Mouse (Mus musculus) neural tube, embryonic 15.5 days (tissue): ENCODE measurements around the gene Acta2. TPM values are rescaled to one million over a fixed set of nuclear protein-coding genes. Genes with fewer than 3 reads are reported as not detected.

Source experiments
- ATAC-seq: fragments of 200-750 bp; cut with Nextera tagmentation; 2 replicates; pipeline ENCODE4 v1.8.0; 2017; ENCODE audit warnings: mild to moderate bottlenecking, moderate TSS enrichment, moderate library complexity; ENCODE audit not compliant: low FRiP score
- H3K27ac ChIP-seq: fragments of 300-500 bp; sonication (generic); replicated peaks from 2 replicates; pipeline ENCODE4 v1.5.1; 2015; ENCODE audit warnings: mild to moderate bottlenecking, inconsistent platforms
- H3K27me3 ChIP-seq: fragments of 300-500 bp; sonication (generic); replicated peaks from 2 replicates; pipeline ENCODE4 v1.6.1; 2015; ENCODE audit warnings: inconsistent platforms
- H3K36me3 ChIP-seq: fragments of 300-500 bp; sonication (generic); 2 replicates; pipeline ENCODE4 v1.6.1; 2015; ENCODE audit warnings: inconsistent platforms
- H3K4me1 ChIP-seq: fragments of 300-500 bp; sonication (generic); 2 replicates; pipeline ENCODE4 v1.6.1; 2015; ENCODE audit warnings: inconsistent platforms
- H3K4me2 ChIP-seq: fragments of 300-500 bp; sonication (generic); 2 replicates; pipeline ENCODE4 v1.6.1; 2015; ENCODE audit warnings: inconsistent platforms, mild to moderate bottlenecking, moderate library complexity
- H3K4me3 ChIP-seq: fragments of 300-500 bp; sonication (generic); replicated peaks from 2 replicates; pipeline ENCODE4 v1.5.1; 2015; ENCODE audit warnings: mild to moderate bottlenecking, inconsistent platforms
- H3K9ac ChIP-seq: fragments of 300-500 bp; sonication (generic); replicated peaks from 2 replicates; pipeline ENCODE4 v1.6.1; 2015; ENCODE audit warnings: mild to moderate bottlenecking, inconsistent platforms
- H3K9me3 ChIP-seq: fragments of 300-500 bp; sonication (generic); replicated peaks from 2 replicates; pipeline ENCODE4 v1.6.1; 2016; ENCODE audit warnings: inconsistent platforms
- WGBS: fragments of 180-500 bp; shearing (Covaris S2); methylation state at CpG from one replicate; pipeline ENCODE4 v1.1.7; 2015; ENCODE audit warnings: mixed read lengths; 5-methylcytosine and 5-hydroxymethylcytosine counted together
- polyA plus RNA-seq: library from polyadenylated mRNA; unstranded; fragments of >200 nt; fragmentation: Nextera tagmentation; extraction: Ambion mirVana; gene quantifications from 2 replicates; pipeline ENCODE4 v1.2.1, GENCODE M21; 2015

Acta2 gene
- polyA plus RNA-seq, 1 experiment from 2014 or later: 21.1 TPM

DNA sequence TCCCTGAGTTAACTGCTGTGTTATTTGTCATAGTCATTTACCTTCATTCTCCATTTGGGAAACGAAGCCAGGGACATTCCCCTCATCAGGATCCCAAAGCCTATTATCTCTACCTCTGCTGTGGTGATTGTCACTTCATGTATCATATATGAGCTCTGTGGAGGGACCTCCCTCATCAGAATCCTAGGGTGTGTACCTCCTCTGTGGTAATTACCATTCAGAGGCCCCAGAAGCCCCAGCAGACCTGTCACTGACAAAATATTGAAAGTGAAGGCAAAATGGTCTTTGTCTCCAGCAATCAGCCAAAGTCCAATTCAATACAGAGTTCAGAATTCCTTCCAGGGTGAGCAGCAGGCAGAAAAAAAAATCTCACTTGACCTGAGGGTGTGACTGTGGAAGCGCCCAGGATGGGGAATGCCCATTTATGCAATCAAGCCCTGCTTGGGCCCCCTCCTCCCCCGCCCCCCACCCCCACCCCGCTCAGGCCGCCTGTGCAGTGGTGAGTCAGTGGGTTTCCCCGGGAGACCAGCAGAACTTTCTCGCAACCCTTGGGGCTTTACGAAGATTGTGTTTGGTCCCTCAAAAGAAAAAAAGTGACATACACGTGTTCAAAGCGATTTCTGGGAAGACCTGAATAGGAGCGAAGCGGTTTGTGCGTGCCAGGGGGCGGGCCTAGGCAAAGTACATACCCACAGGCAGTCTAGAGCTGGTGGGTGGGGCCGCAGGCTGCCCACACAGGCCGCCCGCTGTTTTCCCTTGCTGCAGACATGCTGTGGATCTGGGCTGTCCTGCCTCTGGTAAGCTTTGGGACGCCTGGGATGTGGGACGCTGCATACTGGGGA, 34.8 kb upstream of the Acta2 start, which contains the start of gene Fas:
Gene Fas, plus strand, starts transcription at position 719 of the 842 bp plus-strand sequence.
- WGBS: 3% methylated on average over 19 of the region's 19 CpGs
- peak within 1 kb of the TSS; percentile 37 for H3K4me3 ChIP-seq

DNA sequence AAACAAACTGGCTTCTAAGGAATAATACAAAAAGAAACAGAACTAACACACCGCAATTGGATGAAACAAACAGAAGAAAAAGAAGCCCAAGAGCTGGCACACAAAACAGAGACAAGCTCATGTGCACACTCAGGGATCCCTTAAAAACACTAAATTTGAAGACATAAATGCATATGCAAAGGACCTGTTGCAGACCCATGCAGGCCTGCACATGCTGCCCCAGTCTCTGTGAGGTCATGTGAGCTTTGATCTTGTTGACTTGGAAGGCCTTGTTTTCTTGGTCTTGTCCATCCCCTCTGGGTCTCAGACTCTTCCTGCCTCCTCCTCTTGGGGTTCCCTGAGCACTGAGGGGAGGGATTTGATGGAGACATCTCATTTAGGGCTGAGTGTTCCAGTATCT, 33.3 kb upstream of the Acta2 start:
- Histone ChIP-seq H3K9me3 (no peaks in the 10 kb centered on the region), H3K4me2 (no peak overlapping the region), H3K4me1 (peaks cover 13% of the 10 kb centered on the region; the same call in 1 of the 2 replicates), H3K27ac (no peak overlapping the region), H3K9ac (no peak overlapping the region), H3K36me3 (no peaks in the 10 kb centered on the region), H3K4me3 (no peak overlapping the region), H3K27me3 (peaks cover 3% of the 10 kb centered on the region; the same call in 1 of the 2 replicates)
- ATAC-seq: no peak
- 93% methylated on average over 1 of the region's 1 CpGs for WGBS

More for the DNA sequence above, 34.8 kb upstream of the Acta2 start, which contains the start of gene Fas:
- peak; percentile 93 for ATAC-seq
- Histone ChIP-seq H3K27me3 (peaks cover 3% of the 10 kb centered on the region; the same call in 1 of the 2 replicates), H3K27ac (no peak within 1 kb of the TSS), H3K9me3 (no peaks in the 10 kb centered on the region), H3K4me1 (peaks cover 13% of the 10 kb centered on the region; the same call in 1 of the 2 replicates), H3K36me3 (no peaks in the 10 kb centered on the region), H3K9ac (peak within 1 kb of the TSS; percentile 47; the same call in 1 of the 2 replicates), H3K4me2 (peak within 1 kb of the TSS; percentile 88)

DNA sequence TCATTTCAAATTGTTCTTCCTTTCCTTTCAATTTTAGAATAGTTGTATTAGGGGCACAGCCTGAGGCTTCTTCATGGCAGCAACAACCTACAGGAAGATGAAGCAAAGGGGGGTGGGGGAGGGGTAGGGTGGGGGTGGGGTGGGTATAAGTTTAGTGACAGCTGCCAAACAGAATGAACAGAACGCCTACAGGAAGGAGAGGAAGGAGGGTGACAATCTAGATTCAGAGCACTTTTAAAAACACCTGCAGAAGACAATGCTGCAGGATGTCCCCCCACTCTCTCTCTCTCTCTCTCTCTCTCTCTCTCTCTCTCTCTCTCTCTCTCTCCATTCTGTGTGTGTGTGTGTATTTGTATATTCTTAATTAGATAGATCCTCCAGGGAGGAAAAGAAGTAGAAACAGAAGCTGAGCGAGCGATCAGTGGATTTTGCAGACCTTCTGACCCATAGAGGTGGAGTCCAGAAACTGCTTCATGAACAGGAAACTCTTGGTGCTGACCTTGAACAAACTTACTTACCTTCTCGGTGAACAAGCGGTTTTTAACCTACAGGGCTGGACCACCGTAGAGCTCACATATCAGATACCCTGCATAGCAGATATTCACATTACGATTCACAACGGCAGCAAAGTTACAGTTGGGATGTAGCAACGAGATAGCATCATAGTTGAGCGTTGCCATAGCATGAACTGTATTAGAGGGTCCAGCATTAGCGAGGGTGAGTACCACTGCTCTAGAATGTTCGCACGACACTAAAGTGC, 32.4 kb upstream of the Acta2 start:
- Histone ChIP-seq H3K27ac (no peak overlapping the region), H3K36me3 (no peaks in the 10 kb centered on the region), H3K9ac (no peak overlapping the region), H3K27me3 (peaks cover 3% of the 10 kb centered on the region; the same call in 1 of the 2 replicates), H3K9me3 (no peaks in the 10 kb centered on the region), H3K4me3 (no peak overlapping the region), H3K4me2 (no peak overlapping the region), H3K4me1 (peaks cover 13% of the 10 kb centered on the region; the same call in 1 of the 2 replicates)
- ATAC-seq: no peak
- WGBS: 88% methylated on average over 13 of the region's 13 CpGs

DNA sequence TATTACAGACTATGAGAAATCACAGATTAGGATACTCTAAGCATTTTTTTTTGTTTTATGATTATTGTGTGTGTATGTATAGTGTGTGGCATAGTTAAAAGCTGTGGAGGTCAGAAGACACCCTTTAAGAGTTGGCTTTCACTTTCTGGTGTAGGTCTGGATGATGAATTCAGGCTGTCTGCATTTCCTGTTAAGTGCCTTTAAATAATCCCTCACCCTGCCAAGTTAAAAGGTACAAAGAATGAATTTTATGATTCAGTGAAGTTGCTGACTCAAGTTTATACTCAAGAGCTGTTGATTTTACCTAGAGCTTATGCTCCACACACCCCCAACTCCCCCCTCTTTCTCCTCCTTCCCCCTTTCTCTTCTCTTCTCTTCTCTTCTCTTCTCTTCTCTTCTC, 31.8 kb upstream of the Acta2 start:
- no peak overlapping the region for H3K4me2 ChIP-seq
- H3K36me3 ChIP-seq: no peaks in the 10 kb centered on the region
- H3K9me3 ChIP-seq: no peaks in the 10 kb centered on the region
- no peak overlapping the region for H3K27ac ChIP-seq
- peaks cover 13% of the 10 kb centered on the region; the same call in 1 of the 2 replicates for H3K4me1 ChIP-seq
- no peak overlapping the region for H3K9ac ChIP-seq
- ATAC-seq: no peak
- peaks cover 3% of the 10 kb centered on the region; the same call in 1 of the 2 replicates for H3K27me3 ChIP-seq
- H3K4me3 ChIP-seq: no peak overlapping the region

DNA sequence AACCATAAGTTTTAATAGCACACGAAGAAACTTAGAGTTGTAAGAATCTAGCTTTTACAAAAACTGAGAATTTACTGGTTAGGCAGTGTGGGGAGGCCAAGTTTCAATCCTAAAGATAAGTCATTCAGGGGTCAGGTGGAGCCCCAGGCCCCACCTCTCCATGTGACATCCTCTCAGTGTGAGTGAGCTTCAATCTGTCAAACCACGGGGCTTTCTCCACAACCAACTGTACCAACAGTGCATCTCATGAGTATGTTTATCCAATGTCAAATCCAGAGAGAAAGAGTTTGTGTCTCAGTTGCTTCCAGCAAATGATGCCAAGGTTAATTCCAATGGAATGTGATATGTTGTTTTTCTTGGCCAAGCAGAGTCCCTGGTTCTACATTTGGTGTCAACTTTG, 29.4 kb upstream of the Acta2 start:
- Histone ChIP-seq H3K9me3 (no peaks in the 10 kb centered on the region), H3K36me3 (no peaks in the 10 kb centered on the region), H3K9ac (no peak overlapping the region), H3K27ac (no peak overlapping the region), H3K27me3 (no peaks in the 10 kb centered on the region), H3K4me1 (0 out of 2 replicates have a peak, but pooled peaks cover under 1% of the 10 kb centered on the region), H3K4me3 (no peak overlapping the region), H3K4me2 (no peak overlapping the region)
- 67% methylated on average over 2 of the region's 2 CpGs for WGBS
- no peak for ATAC-seq

DNA sequence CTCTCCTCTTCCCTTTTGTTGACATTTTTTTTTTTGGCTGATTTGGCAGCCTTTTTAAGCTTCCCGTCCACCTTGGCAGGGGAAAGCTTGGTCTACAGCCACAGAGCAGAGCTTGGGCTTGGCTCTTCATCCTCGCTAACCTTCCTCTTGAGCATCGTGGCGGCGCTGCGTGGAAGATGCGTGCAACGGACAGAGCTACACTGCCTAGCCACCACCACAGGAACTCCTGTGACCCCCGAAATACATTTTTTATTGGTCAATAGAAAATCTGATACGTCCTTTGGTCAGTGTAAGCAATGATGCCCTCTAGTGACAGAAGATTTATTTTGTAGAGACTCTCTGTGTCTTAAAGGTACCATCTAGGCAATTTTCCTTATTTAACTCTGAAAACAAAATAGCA, 29.0 kb upstream of the Acta2 start:
- peak overlapping the region; percentile 29; the same call in 1 of the 2 replicates for H3K4me2 ChIP-seq
- ATAC-seq: no peak
- WGBS: 66% methylated on average over 10 of the region's 10 CpGs

DNA sequence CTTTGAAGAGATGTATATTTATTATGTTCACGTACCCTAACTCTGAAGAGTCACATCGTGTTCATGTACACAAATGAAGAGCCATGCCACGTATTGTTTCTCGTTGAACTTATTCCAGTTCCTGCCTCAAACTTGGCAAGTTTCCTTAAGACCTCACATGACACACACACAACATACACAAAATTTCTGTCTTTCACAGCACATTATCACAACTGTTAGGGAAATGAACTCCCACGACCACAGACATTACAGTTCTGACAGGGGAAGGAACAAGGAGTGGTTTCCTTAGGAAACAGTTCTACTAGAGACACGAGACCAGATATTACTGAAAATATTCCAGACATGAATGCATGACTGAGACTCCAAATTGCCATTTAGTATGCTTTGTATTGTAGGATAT, 28.2 kb upstream of the Acta2 start:
- ATAC-seq: no peak
- H3K9me3 ChIP-seq: no peaks in the 10 kb centered on the region
- H3K27me3 ChIP-seq: no peaks in the 10 kb centered on the region
- H3K36me3 ChIP-seq: no peaks in the 10 kb centered on the region
- H3K4me3 ChIP-seq: no peak overlapping the region
- H3K4me2 ChIP-seq: no peak overlapping the region
- H3K4me1 ChIP-seq: no peaks in the 10 kb centered on the region
- WGBS: 90% methylated on average over 6 of the region's 6 CpGs
- H3K9ac ChIP-seq: no peak overlapping the region
- H3K27ac ChIP-seq: no peak overlapping the region

More for the DNA sequence above, 29.0 kb upstream of the Acta2 start:
- H3K27me3 ChIP-seq: no peaks in the 10 kb centered on the region
- H3K27ac ChIP-seq: no peak overlapping the region
- no peaks in the 10 kb centered on the region for H3K4me1 ChIP-seq
- H3K9ac ChIP-seq: no peak overlapping the region
- no peak overlapping the region for H3K4me3 ChIP-seq
- H3K36me3 ChIP-seq: no peaks in the 10 kb centered on the region
- no peaks in the 10 kb centered on the region for H3K9me3 ChIP-seq

DNA sequence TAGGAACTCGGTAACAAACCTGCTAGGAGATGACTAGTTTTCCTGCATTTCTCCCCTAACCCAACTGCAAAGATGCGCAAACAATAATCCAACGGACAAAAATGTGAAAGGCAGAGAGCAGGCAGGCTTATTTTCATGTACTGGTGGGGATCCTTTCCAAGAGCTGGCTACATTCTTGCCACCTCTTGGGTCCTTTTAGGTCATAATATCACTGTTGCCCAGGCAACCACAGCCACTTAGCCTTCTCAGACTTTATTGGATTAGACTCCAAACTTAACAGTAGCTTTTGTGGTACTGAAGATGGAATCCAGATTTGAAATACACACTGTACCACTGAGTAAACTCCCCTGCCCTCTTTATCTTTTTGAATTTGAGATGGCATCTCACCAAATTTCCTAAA, 22.7 kb upstream of the Acta2 start:
- H3K4me3 ChIP-seq: no peak overlapping the region
- H3K4me1 ChIP-seq: no peaks in the 10 kb centered on the region
- H3K27me3 ChIP-seq: no peaks in the 10 kb centered on the region
- H3K9ac ChIP-seq: no peak overlapping the region
- no peaks in the 10 kb centered on the region for H3K36me3 ChIP-seq
- H3K4me2 ChIP-seq: no peak overlapping the region
- 78% methylated on average over 3 of the region's 3 CpGs for WGBS
- no peaks in the 10 kb centered on the region for H3K9me3 ChIP-seq
- no peak overlapping the region for H3K27ac ChIP-seq
- ATAC-seq: no peak

DNA sequence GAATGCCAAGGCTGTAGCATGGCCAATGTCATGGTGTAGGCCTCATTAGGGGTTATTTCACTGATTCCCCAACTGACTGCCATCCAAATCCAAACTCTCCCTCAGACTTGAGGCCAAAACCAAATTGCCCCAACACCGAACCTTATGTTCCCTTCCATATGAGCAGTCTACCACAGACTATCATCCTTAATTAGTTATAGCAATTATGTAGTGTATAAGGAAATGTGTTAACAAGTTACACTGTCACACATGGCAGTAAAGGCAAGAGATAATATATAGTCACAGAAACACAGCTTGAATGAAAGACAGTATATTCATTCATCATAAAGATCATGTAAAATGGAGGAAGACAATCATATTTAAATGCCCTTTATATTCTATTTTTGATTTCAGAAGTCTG, 17.7 kb upstream of the Acta2 start:
- H3K36me3 ChIP-seq: no peaks in the 10 kb centered on the region
- H3K4me1 ChIP-seq: no peaks in the 10 kb centered on the region
- no peak overlapping the region for H3K27ac ChIP-seq
- no peaks in the 10 kb centered on the region for H3K27me3 ChIP-seq
- H3K9me3 ChIP-seq: no peaks in the 10 kb centered on the region
- no peak overlapping the region for H3K4me2 ChIP-seq
- no peak overlapping the region for H3K4me3 ChIP-seq
- no peak overlapping the region for H3K9ac ChIP-seq
- WGBS: 97% methylated on average over 1 of the region's 1 CpGs
- no peak for ATAC-seq

DNA sequence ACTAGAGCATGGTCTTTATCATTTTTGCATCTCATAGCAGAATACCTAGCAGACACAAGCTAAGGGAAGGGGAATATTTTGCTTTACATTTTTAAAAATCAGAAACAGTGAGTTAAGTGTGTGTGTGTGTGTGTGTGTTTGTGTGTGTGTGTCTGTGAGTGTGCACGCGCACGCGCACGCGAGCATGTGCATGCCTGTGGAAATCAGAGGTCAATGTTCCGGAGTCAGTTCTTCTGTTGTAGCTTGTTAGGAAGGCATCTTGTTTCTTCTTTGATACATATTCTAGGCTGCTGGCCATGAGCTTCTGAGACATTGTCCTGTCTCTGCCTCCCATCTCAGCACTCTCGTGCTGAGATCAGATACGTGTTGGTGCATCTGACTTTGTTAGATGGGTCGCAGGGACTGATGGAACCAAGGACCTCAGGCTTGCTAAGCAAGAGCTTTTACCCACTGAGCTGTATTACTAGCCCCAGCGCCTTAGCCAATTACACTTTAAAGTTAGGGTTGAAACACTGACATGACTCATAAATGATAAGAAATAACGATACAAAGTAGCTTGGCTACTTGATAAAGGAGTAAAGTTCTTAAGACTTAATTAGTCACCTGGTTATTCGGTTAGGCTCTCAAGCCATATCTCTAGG, 15.6 kb upstream of the Acta2 start:
- no peak overlapping the region for H3K27ac ChIP-seq
- ATAC-seq: no peak
- 96% methylated on average over 13 of the region's 13 CpGs for WGBS
- H3K9ac ChIP-seq: no peak overlapping the region
- H3K4me2 ChIP-seq: no peak overlapping the region
- H3K36me3 ChIP-seq: no peaks in the 10 kb centered on the region
- H3K4me3 ChIP-seq: no peak overlapping the region
- H3K27me3 ChIP-seq: no peaks in the 10 kb centered on the region
- H3K4me1 ChIP-seq: no peaks in the 10 kb centered on the region
- H3K9me3 ChIP-seq: no peaks in the 10 kb centered on the region

DNA sequence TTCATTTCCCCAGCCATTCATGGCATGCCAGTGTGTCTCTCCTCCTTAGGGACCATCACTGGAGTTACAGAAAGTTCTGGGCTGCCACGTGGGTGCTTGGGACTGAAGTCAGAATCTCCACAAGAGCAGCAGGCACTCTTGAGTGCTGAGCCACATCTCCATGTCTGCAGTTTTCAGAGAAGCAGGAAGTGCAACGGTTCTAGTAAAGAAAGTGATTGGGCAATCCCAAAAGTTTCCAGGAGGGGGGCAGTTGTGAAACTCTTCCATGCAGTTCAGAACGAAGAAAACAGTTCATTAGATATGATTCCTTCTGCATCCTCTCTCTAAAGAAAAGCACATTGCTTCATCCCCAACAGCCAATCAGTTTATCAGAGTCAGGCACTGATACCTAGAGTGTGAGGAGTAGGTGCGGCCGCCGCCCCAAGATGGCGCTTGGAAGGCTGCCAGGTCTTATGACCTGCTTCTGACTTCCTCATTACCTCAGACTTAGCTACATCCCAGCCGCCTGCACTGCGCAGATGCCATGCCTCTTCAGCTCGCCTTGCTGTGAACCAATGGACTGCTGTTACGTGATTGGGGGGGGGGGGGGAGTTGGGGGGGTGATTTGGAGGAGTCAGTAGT, 14.8 kb upstream of the Acta2 start:
- Histone ChIP-seq H3K36me3 (no peaks in the 10 kb centered on the region), H3K4me3 (no peak overlapping the region), H3K9ac (no peak overlapping the region), H3K4me1 (no peaks in the 10 kb centered on the region), H3K27me3 (no peaks in the 10 kb centered on the region), H3K9me3 (no peaks in the 10 kb centered on the region), H3K4me2 (no peak overlapping the region), H3K27ac (no peak overlapping the region)
- WGBS: 92% methylated on average over 11 of the region's 11 CpGs
- ATAC-seq: no peak
